Mouse (Mus musculus) intestine, embryonic 16.5 days (tissue): ENCODE data around the gene Klhl20. TPM values are rescaled to one million over a fixed set of nuclear protein-coding genes. Genes with fewer than 3 reads are reported as not detected.
"Not testable (repeated sequence)": the region's sequence is repeated elsewhere in the genome, so short reads cannot be mapped to it uniquely, and the experiment has no call there.

Experiments used
- ATAC-seq: fragments of 200-750 bp; cut with Nextera tagmentation; 2 replicates; pipeline ENCODE4 v1.8.0; 2017; ENCODE audit warnings: moderate TSS enrichment, moderate library complexity
- H3K27ac ChIP-seq: fragments of 300-500 bp; sonication (generic); 2 replicates; pipeline ENCODE4 v1.5.1; 2014; ENCODE audit warnings: mild to moderate bottlenecking, low read length
- H3K27me3 ChIP-seq: fragments of 300-500 bp; sonication (generic); replicated peaks from 2 replicates; pipeline ENCODE4 v1.6.1; 2014; ENCODE audit warnings: low read length, control low read depth, mixed read lengths; ENCODE audit not compliant: control insufficient read depth, insufficient read depth
- H3K36me3 ChIP-seq: fragments of 300-500 bp; sonication (generic); 2 replicates; pipeline ENCODE4 v1.6.1; 2014; ENCODE audit warnings: low read length, control low read depth; ENCODE audit not compliant: control insufficient read depth, insufficient read depth
- H3K4me1 ChIP-seq: fragments of 300-500 bp; sonication (generic); 2 replicates; pipeline ENCODE4 v1.6.1; 2014; ENCODE audit warnings: low read length, control low read depth, mixed read lengths; ENCODE audit not compliant: control insufficient read depth, insufficient read depth
- H3K4me2 ChIP-seq: fragments of 300-500 bp; sonication (generic); 2 replicates; pipeline ENCODE4 v1.6.1; 2014; ENCODE audit warnings: low read depth, low read length, control low read depth
- H3K4me3 ChIP-seq: fragments of 300-500 bp; sonication (generic); 2 replicates; pipeline ENCODE4 v1.5.1; 2014; ENCODE audit warnings: mild to moderate bottlenecking, low read length
- H3K9ac ChIP-seq: fragments of 300-500 bp; sonication (generic); 2 replicates; pipeline ENCODE4 v1.6.1; 2014; ENCODE audit warnings: low read depth, low read length
- H3K9me3 ChIP-seq: fragments of 300-500 bp; sonication (generic); 2 replicates; pipeline ENCODE4 v1.6.1; 2016; ENCODE audit warnings: low read length, control low read depth; ENCODE audit not compliant: control insufficient read depth
- WGBS: fragments of 180-500 bp; shearing (Covaris S2); extraction: QIAGEN DNeasy Blood & Tissue Kit; methylation state at CpG from one replicate; pipeline ENCODE4 v1.1.7; 2014; 5-methylcytosine and 5-hydroxymethylcytosine counted together
- polyA plus RNA-seq: library from polyadenylated mRNA; unstranded; fragments of >200 nt; fragmentation: Nextera tagmentation; extraction: Ambion mirVana; gene quantifications from 2 replicates; pipeline ENCODE4 v1.2.1, GENCODE M21; 2015

Klhl20 gene
- polyA plus RNA-seq, result 9.9 and 10.8 TPM in 2 replicates

DNA sequence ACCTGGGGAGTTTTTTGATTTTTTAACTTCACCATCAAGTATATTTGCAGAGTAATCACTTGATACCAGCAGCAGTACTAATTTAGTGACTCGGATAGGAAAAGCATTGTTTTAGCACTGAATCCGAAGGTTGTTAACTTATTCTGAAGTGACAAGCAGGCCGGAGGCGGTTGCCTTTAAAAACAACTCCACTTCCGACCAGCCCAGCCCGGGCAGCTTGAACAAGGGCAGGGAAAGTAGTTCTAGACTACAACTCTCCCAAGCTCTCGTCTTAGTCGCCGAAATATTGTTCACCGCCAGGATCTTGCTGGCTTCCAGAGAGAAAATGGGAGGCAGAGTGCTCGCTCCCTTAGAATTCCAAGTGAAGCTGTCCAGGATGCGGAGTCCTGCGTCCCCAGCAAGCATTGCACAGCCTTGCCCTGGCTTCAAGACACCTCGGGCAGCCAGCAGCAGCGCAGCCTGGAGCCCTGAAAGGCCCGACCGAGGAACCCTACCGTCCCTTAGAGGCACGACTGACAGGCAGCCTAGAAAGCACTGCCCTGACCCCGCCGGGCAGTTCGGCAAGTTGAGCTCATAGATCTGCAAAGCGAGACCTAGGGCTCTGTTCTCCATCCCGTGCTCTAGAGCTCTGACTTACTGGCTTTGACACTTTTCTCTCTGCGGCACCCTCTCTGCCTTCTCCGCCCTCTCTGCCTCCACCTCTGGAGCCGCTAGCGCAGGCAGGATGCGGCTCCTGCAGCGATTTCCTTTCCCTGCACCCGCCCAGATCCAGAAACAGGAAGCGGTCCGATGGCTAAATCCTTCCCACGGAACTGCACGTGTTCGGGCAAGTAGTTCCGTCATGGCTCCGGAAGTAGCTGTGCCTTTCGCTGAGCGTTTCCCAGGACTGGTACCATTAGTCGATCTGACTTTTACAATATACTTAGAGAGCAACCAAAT is at the start of gene Klhl20:
TSS of gene Klhl20 (minus strand) at position 786 of the 939 bp plus-strand sequence.
- no peaks in the 10 kb centered on the region for H3K9me3 ChIP-seq
- WGBS, result 1% methylated on average over 41 of the region's 41 CpGs
- no peaks in the 10 kb centered on the region for H3K36me3 ChIP-seq
- peak; percentile 97 for ATAC-seq
- peak within 1 kb of the TSS; percentile 90 for H3K27ac ChIP-seq
- H3K27me3 ChIP-seq, result no peaks in the 10 kb centered on the region
- H3K4me3 ChIP-seq, result peak within 1 kb of the TSS; percentile 90
- H3K9ac ChIP-seq, result peak within 1 kb of the TSS; percentile 89
- peak within 1 kb of the TSS; percentile 72 for H3K4me2 ChIP-seq
- peaks cover 5% of the 10 kb centered on the region; the same call in 1 of the 2 replicates for H3K4me1 ChIP-seq

DNA sequence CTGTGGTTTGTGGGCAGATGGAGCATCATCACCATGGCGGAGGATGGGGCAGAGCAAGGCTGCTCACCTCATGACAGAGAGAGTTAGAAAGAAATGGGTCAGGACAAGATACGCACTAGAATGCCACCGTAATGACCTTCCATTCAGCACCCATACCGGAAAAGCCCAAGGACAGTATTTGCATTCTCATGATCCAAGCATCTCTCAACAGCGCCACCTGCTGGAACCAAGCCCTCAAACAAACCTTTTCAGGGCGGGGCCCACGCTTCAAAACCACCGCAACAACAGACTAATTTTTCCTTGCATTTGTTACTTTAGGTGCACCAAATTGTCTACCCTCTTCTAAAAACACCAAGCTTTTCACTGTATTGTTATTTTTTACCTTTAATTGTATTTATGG is 49.4 kb upstream of the Klhl20 start:
- H3K27ac ChIP-seq, result no peak overlapping the region
- 57% methylated on average over 8 of the region's 8 CpGs for WGBS
- ATAC-seq, result no peak
- H3K4me2 ChIP-seq, result no peak overlapping the region
- no peak overlapping the region for H3K9ac ChIP-seq
- H3K36me3 ChIP-seq, result no peaks in the 10 kb centered on the region
- H3K27me3 ChIP-seq, result no peaks in the 10 kb centered on the region
- H3K4me3 ChIP-seq, result no peak overlapping the region
- H3K4me1 ChIP-seq, result no peaks in the 10 kb centered on the region
- H3K9me3 ChIP-seq, result no peaks in the 10 kb centered on the region

GRCm38 (mm10) chr1:161170651-161171050 is 39.3 kb upstream of the Klhl20 start:
- ATAC-seq, result peak; percentile 96
- Histone ChIP-seq H3K9ac (peak overlapping the region; percentile 66), H3K36me3 (no peaks in the 10 kb centered on the region), H3K4me2 (peak overlapping the region; percentile 94), H3K27ac (no peak overlapping the region), H3K9me3 (no peaks in the 10 kb centered on the region), H3K4me1 (no peaks in the 10 kb centered on the region), H3K27me3 (peaks cover 5% of the 10 kb centered on the region; the same call in 1 of the 2 replicates), H3K4me3 (peak overlapping the region; percentile 61)
- 1% methylated on average over 40 of the region's 40 CpGs for WGBS

GRCm38 (mm10) chr1:161160266-161160665 is 29.0 kb upstream of the Klhl20 start:
- ATAC-seq, result no peak

GRCm38 (mm10) chr1:161159214-161159613 is 27.9 kb upstream of the Klhl20 start, which contains the start of gene Tex50:
TSS of gene Tex50 (minus strand) at chr1:161159314.
- H3K4me3 ChIP-seq, result no peak within 1 kb of the TSS
- ATAC-seq, result no peak
- H3K27me3 ChIP-seq, result no peaks in the 10 kb centered on the region
- 0 out of 2 replicates have a peak, but pooled peaks cover 4% of the 10 kb centered on the region for H3K9me3 ChIP-seq
- H3K4me2 ChIP-seq, result no peak within 1 kb of the TSS
- no peak within 1 kb of the TSS for H3K9ac ChIP-seq
- no peaks in the 10 kb centered on the region for H3K4me1 ChIP-seq
- H3K36me3 ChIP-seq, result no peaks in the 10 kb centered on the region
- H3K27ac ChIP-seq, result no peak within 1 kb of the TSS
- 82% methylated on average over 3 of the region's 3 CpGs for WGBS

More at GRCm38 (mm10) chr1:161160266-161160665, 29.0 kb upstream of the Klhl20 start:
- H3K4me2 ChIP-seq, result no peak overlapping the region
- H3K9ac ChIP-seq, result no peak overlapping the region
- no peaks in the 10 kb centered on the region for H3K27me3 ChIP-seq
- no peaks in the 10 kb centered on the region for H3K36me3 ChIP-seq
- 62% methylated on average over 4 of the region's 4 CpGs for WGBS
- H3K27ac ChIP-seq, result no peak overlapping the region
- no peak overlapping the region for H3K4me3 ChIP-seq
- no peaks in the 10 kb centered on the region for H3K4me1 ChIP-seq
- 0 out of 2 replicates have a peak, but pooled peaks cover 4% of the 10 kb centered on the region for H3K9me3 ChIP-seq

GRCm38 (mm10) chr1:161156546-161156945 is 25.2 kb upstream of the Klhl20 start:
- ATAC-seq, result no peak
- no peak overlapping the region for H3K27ac ChIP-seq
- H3K36me3 ChIP-seq, result no peaks in the 10 kb centered on the region
- H3K27me3 ChIP-seq, result no peaks in the 10 kb centered on the region
- H3K4me1 ChIP-seq, result no peaks in the 10 kb centered on the region
- H3K9me3 ChIP-seq, result no peaks in the 10 kb centered on the region
- no peak overlapping the region for H3K9ac ChIP-seq
- 87% methylated on average over 10 of the region's 10 CpGs for WGBS
- H3K4me2 ChIP-seq, result no peak overlapping the region
- no peak overlapping the region for H3K4me3 ChIP-seq

GRCm38 (mm10) chr1:161151098-161151497 is 19.8 kb upstream of the Klhl20 start:
- H3K4me3 ChIP-seq, result no peak overlapping the region
- no peaks in the 10 kb centered on the region for H3K4me1 ChIP-seq
- no peak for ATAC-seq
- no peaks in the 10 kb centered on the region for H3K27me3 ChIP-seq
- no peaks in the 10 kb centered on the region for H3K36me3 ChIP-seq
- no peaks in the 10 kb centered on the region for H3K9me3 ChIP-seq
- H3K4me2 ChIP-seq, result no peak overlapping the region
- H3K27ac ChIP-seq, result no peak overlapping the region
- H3K9ac ChIP-seq, result no peak overlapping the region
- WGBS, result 74% methylated on average over 6 of the region's 6 CpGs

DNA sequence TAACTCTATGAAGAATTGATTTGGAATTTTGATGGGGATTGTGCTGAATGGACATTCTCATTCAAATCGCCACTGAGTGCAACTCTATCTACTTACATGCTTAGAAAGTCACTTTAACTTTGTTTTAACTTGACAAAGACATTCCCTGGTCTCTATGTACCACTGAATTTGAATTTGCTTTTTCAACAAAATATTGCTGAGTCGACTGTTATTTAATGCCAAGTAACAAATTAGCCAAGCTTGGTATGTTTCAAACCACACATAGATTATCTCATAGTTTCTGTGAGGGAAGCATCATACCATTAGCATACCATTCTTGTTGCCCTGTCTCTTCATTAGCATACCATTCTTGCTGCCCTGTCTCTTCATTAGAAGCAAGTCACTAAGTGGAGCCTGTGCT is 16.6 kb upstream of the Klhl20 start:
- no peaks in the 10 kb centered on the region for H3K4me1 ChIP-seq
- H3K4me3 ChIP-seq, result no peak overlapping the region
- H3K27me3 ChIP-seq, result no peaks in the 10 kb centered on the region
- H3K36me3 ChIP-seq, result no peaks in the 10 kb centered on the region
- no peak overlapping the region for H3K4me2 ChIP-seq
- ATAC-seq, result no peak
- H3K9ac ChIP-seq, result no peak overlapping the region
- no peaks in the 10 kb centered on the region for H3K9me3 ChIP-seq
- H3K27ac ChIP-seq, result no peak overlapping the region
- WGBS, result 82% methylated on average over 2 of the region's 2 CpGs

- not testable (repeated sequence) for H3K27me3 ChIP-seq, H3K4me3 ChIP-seq, H3K9ac ChIP-seq, H3K4me2 ChIP-seq, H3K27ac ChIP-seq, H3K4me1 ChIP-seq, ATAC-seq, H3K36me3 ChIP-seq, H3K9me3 ChIP-seq
- 79% methylated on average over 8 of the region's 8 CpGs for WGBS
These were observed 14.3 kb upstream of the Klhl20 start for GRCm38 (mm10) chr1:161145611-161146010.
